Mouse (Mus musculus): ENCODE results near the gene Kcne2.

- TF ChIP-seq POLR2A (IDR thresholded peaks at IDR 0.05; ENCODE audit: low read depth, low read length) (no peak), CTCF (IDR thresholded peaks at IDR 0.05; ENCODE audit: extremely low read depth, insufficient read length, insufficient replicate concordance, low read depth, low read length) (peak; percentile 74; the same call in 1 of the 2 replicates)
Observed at GRCm38 (mm10) chr16:92286609-92287008, 5.6 kb upstream of the Kcne2 start.

Measured in small intestine, adult 2 months (tissue).